Mouse (Mus musculus): ENCODE results near the gene 4930539E08Rik. TPM values are rescaled to one million over a fixed set of nuclear protein-coding genes. Genes with fewer than 3 reads are reported as not detected.

The 4930539E08Rik gene
- polyA plus RNA-seq, 1 experiment from 2014 or later = 1.2 TPM

DNA sequence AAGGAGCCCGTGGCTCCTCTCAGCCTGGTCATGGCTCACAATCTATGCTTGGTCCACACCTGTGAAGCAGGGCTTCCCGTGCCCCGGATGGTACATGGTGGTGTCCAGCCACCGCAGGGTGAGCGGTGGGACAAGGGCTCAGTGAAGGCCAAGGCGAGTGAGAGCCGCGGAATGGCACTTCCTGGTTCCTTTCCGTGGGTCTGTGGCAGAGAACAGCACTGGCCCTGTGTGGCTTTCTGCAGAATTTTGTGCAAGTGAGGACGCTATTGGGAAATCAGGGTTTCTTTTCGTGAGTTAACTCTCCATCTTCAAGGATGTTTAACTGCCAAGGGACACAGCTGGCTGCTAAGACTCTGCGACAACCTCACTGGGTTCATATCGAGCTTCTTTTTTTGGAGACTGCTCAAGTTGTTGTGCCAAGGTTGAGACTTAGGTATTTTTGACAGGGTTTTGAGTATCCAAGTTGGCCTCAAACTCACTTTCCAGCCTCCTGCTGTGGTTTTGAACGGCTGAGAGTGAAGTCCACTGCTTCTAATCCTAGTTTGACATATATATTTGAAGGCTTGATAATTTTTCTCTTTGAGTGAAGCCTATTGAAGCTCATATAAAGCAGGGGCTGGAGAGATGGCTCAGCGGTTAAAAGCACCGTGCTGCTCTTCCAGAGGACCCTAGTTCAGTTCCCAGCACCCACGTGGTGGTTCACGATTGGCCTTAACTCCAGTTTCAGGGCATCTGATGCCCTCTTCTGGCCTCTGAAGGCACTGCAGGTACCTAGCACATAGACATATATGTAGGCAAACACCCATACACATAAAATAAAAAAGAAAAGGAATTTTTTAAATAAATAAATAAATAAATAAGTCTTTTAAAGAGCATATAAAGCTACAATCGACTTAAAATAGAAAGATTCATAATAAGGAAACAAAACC, 32.2 kb upstream of the 4930539E08Rik start:
- WGBS = 94% methylated on average over 19 of the region's 19 CpGs
- Histone ChIP-seq H3K36me3 (replicated peaks; ENCODE audit: control insufficient read depth, insufficient read depth) (no peaks in the 10 kb centered on the region), H3K9me3 (ENCODE audit: control insufficient read depth, low read length) (peaks cover 5% of the 10 kb centered on the region), H3K4me2 (replicated peaks) (no peak overlapping the region), H3K27me3 (ENCODE audit: control insufficient read depth, insufficient read depth, low read length) (no peaks in the 10 kb centered on the region), H3K27ac (no peak overlapping the region), H3K4me3 (replicated peaks; ENCODE audit: low read length) (no peak overlapping the region), H3K9ac (no peak overlapping the region), H3K4me1 (replicated peaks; ENCODE audit: control insufficient read depth, insufficient read depth, low read length) (peaks cover 6% of the 10 kb centered on the region; the same call in 1 of the 2 replicates)
- DNase-seq (ENCODE audit: low spot score) = no peak
- ATAC-seq (ENCODE audit: low FRiP score) = no peak

DNA sequence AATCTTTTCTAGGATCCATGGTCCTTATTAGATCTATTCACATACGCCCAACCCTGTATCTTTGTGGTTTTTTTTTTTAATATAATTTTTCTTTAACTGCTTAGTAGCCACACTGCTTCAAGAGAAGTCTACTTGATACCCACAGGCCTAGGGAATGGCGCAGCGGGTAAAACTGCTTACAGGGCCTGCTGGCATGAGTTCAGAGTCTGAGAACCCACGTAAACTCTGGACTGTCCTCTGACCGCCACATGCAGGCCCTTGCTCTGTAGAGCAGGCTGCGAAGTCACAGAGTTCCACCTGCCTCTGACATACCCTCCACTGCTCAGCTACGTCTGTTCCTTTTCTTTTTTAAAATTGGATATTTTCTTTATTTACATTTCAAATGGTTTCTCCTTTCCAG, 29.4 kb upstream of the 4930539E08Rik start:
- Histone ChIP-seq H3K36me3 (replicated peaks; ENCODE audit: control insufficient read depth, insufficient read depth) (no peaks in the 10 kb centered on the region), H3K9ac (no peak overlapping the region), H3K4me2 (replicated peaks) (no peak overlapping the region), H3K4me3 (replicated peaks; ENCODE audit: low read length) (no peak overlapping the region), H3K27ac (no peak overlapping the region), H3K4me1 (replicated peaks; ENCODE audit: control insufficient read depth, insufficient read depth, low read length) (no peaks in the 10 kb centered on the region), H3K9me3 (ENCODE audit: control insufficient read depth, low read length) (peaks cover 5% of the 10 kb centered on the region), H3K27me3 (ENCODE audit: control insufficient read depth, insufficient read depth, low read length) (no peaks in the 10 kb centered on the region)
- WGBS = 90% methylated on average over 7 of the region's 7 CpGs
- DNase-seq (ENCODE audit: low spot score) (no peak), ATAC-seq (ENCODE audit: low FRiP score) (no peak)

DNA sequence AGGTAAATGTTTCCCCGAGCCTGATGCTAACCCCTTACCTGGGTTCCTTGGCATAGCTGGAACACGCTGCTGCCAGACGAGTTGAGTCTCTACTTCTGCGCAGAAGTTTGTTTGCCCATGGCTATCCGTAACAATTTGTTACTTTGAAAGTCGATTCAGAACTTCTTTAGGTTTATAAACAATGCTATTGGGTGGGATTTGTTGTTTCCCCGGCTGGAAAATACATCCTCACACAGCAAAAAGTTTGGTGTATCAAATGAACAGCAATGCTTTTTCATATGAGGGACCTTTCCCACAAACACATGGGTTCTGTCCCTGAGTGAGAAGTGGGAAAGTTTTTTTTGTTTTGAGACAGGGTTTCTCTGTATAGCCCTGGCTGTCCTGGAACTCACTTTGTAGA, 28.6 kb upstream of the 4930539E08Rik start, which contains the start of gene Pxt1:
Gene Pxt1, minus strand, starts transcription at position 101 of the 400 bp plus-strand sequence.
- H3K9me3 ChIP-seq (ENCODE audit: control insufficient read depth, low read length) = peaks cover 5% of the 10 kb centered on the region
- H3K27me3 ChIP-seq (ENCODE audit: control insufficient read depth, insufficient read depth, low read length) = no peaks in the 10 kb centered on the region
- DNase-seq (ENCODE audit: low spot score) = no peak
- no peak within 1 kb of the TSS for H3K9ac ChIP-seq
- H3K4me1 ChIP-seq (replicated peaks; ENCODE audit: control insufficient read depth, insufficient read depth, low read length) = no peaks in the 10 kb centered on the region
- ATAC-seq (ENCODE audit: low FRiP score) = no peak
- WGBS = 91% methylated on average over 7 of the region's 7 CpGs
- H3K36me3 ChIP-seq (replicated peaks; ENCODE audit: control insufficient read depth, insufficient read depth) = no peaks in the 10 kb centered on the region
- H3K27ac ChIP-seq = no peak within 1 kb of the TSS
- no peak within 1 kb of the TSS for H3K4me2 ChIP-seq (replicated peaks)
- no peak within 1 kb of the TSS for H3K4me3 ChIP-seq (replicated peaks; ENCODE audit: low read length)

DNA sequence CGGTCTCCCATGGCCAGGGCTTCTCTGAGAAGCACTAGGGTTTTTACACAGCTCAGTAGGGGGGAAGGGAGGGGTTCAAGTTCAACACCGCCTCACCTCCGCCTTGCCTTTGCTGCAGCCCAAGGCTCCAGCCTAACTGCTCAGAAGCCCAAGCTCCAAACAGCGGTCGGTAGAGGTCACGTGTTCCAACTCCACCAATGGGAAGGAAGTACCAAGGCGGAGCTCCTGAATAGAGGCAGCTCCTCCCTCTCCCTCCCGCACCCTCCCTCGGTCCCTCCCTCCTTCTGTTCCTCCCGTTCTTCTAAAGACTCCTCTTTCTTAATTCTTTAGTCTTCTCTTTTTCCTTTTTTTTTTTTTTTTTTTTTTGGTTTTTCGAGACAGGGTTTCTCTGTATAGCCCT, 27.0 kb upstream of the 4930539E08Rik start:
- Histone ChIP-seq H3K9me3 (ENCODE audit: control insufficient read depth, low read length) (peaks cover under 1% of the 10 kb centered on the region; the same call in 1 of the 2 replicates), H3K4me2 (replicated peaks) (no peak overlapping the region), H3K4me3 (replicated peaks; ENCODE audit: low read length) (no peak overlapping the region), H3K9ac (no peak overlapping the region), H3K36me3 (replicated peaks; ENCODE audit: control insufficient read depth, insufficient read depth) (no peaks in the 10 kb centered on the region), H3K27ac (no peak overlapping the region), H3K27me3 (ENCODE audit: control insufficient read depth, insufficient read depth, low read length) (no peaks in the 10 kb centered on the region), H3K4me1 (replicated peaks; ENCODE audit: control insufficient read depth, insufficient read depth, low read length) (no peaks in the 10 kb centered on the region)
- DNase-seq (ENCODE audit: low spot score) (no peak), ATAC-seq (ENCODE audit: low FRiP score) (no peak)
- 84% methylated on average over 10 of the region's 11 CpGs for WGBS

DNA sequence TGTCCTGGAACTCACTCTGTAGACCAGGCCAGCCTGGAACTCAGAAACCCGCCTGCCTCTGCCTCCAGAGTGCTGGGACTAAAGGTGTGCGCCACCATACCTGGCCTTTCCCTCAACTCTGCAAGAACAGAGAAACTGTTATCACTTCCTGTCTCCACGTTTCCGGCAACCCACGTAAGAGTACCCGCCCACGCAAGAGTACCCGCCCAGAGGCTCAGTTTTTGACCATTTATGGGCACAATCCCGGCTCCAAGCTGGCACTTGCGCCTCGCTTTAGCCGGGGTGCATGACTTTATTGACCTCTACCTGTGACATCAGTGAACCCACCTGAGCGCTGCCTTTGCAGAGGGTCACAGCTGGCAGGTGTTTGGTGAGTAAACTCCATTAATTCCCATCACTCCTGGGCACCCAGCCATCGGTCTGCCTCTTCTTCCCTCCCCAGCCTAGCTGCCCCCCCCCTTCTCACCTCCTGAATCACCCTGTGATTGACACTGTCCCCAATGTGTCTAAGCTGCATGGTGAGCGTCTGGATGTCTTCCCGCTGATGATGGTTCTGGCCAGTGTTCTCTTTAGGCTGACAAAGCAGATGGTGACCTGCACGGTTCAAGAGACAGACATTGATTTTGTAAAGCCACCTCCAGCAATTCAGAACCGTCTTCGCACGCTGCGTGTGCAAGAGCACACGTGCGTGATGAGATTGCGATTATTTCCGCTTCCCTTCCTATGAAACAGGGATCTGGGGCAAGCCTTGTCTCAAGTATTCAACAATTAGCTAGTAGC, 25.8 kb upstream of the 4930539E08Rik start:
- DNase-seq (ENCODE audit: low spot score) (peak; percentile 32), ATAC-seq (ENCODE audit: low FRiP score) (no peak)
- Histone ChIP-seq H3K9ac (no peak overlapping the region), H3K4me1 (replicated peaks; ENCODE audit: control insufficient read depth, insufficient read depth, low read length) (no peaks in the 10 kb centered on the region), H3K9me3 (ENCODE audit: control insufficient read depth, low read length) (no peaks in the 10 kb centered on the region), H3K4me3 (replicated peaks; ENCODE audit: low read length) (no peak overlapping the region), H3K4me2 (replicated peaks) (no peak overlapping the region), H3K27ac (no peak overlapping the region), H3K27me3 (ENCODE audit: control insufficient read depth, insufficient read depth, low read length) (no peaks in the 10 kb centered on the region), H3K36me3 (replicated peaks; ENCODE audit: control insufficient read depth, insufficient read depth) (no peaks in the 10 kb centered on the region)
- 83% methylated on average over 25 of the region's 25 CpGs for WGBS

DNA sequence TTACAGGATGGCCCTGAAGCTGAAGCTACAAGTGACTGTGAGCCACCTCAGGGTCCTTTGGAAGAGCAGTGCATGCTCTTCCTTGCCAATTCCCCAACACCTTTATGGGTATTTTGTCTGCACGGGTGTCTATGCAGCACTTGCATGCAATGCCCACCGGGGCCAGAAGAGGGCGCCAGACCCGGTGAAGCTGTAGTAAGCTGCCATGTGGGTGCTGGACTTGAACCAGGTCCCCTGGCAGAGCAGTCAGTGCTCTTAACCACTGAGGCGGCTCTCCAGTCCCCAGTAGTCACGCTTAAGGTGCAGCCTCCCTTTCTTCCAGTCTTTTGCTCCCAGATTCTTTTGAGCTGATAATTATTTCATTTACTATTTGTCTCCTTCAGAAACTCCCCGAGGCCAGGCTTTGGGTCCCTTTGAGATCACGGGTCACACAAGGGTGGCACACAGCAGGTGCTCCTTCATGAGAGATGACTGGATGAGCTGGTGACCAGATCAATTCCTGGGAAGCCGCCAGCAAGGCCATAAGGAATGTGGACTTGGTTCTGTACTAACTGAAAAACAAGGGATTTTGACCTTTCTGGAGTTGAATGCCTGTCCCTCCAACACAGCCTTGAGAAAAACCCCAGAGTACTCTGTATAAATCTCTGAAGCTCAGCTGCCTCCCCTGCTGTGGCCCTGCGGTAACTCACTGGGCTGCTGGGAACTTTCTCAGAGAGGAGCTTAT, 21.7 kb upstream of the 4930539E08Rik start:
- Histone ChIP-seq H3K4me1 (replicated peaks; ENCODE audit: control insufficient read depth, insufficient read depth, low read length) (no peaks in the 10 kb centered on the region), H3K4me2 (replicated peaks) (no peak overlapping the region), H3K27me3 (ENCODE audit: control insufficient read depth, insufficient read depth, low read length) (no peaks in the 10 kb centered on the region), H3K27ac (no peak overlapping the region), H3K36me3 (replicated peaks; ENCODE audit: control insufficient read depth, insufficient read depth) (no peaks in the 10 kb centered on the region), H3K9me3 (ENCODE audit: control insufficient read depth, low read length) (no peaks in the 10 kb centered on the region), H3K9ac (no peak overlapping the region), H3K4me3 (replicated peaks; ENCODE audit: low read length) (no peak overlapping the region)
- ATAC-seq (ENCODE audit: low FRiP score) = no peak
- DNase-seq (ENCODE audit: low spot score) = no peak
- 86% methylated on average over 10 of the region's 10 CpGs for WGBS

DNA sequence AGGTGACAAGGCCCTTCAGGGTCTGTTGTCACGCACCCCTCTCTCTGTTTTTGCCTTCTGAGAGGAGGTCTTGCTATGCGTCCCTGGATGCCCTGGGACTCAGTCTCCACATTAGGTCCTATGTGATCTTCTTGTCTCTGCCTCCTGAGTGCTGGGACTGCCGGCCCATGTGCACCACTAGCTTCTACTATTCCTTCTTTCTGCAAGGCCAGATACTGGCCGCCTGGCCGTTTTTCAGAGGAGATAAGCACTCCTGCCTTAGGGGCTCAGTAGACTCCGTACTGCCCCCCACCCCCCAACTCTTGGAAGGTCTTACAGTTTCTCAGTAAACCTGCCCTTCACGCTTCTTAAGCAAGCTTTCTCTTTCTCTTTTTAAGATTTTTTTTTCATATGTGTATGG, 21.0 kb upstream of the 4930539E08Rik start:
- no peak overlapping the region for H3K4me2 ChIP-seq (replicated peaks)
- H3K9me3 ChIP-seq (ENCODE audit: control insufficient read depth, low read length) = no peaks in the 10 kb centered on the region
- H3K36me3 ChIP-seq (replicated peaks; ENCODE audit: control insufficient read depth, insufficient read depth) = no peaks in the 10 kb centered on the region
- H3K9ac ChIP-seq = no peak overlapping the region
- no peaks in the 10 kb centered on the region for H3K27me3 ChIP-seq (ENCODE audit: control insufficient read depth, insufficient read depth, low read length)
- DNase-seq (ENCODE audit: low spot score) (no peak), ATAC-seq (ENCODE audit: low FRiP score) (no peak)
- no peaks in the 10 kb centered on the region for H3K4me1 ChIP-seq (replicated peaks; ENCODE audit: control insufficient read depth, insufficient read depth, low read length)
- 91% methylated on average over 7 of the region's 7 CpGs for WGBS
- H3K27ac ChIP-seq = no peak overlapping the region
- H3K4me3 ChIP-seq (replicated peaks; ENCODE audit: low read length) = no peak overlapping the region

DNA sequence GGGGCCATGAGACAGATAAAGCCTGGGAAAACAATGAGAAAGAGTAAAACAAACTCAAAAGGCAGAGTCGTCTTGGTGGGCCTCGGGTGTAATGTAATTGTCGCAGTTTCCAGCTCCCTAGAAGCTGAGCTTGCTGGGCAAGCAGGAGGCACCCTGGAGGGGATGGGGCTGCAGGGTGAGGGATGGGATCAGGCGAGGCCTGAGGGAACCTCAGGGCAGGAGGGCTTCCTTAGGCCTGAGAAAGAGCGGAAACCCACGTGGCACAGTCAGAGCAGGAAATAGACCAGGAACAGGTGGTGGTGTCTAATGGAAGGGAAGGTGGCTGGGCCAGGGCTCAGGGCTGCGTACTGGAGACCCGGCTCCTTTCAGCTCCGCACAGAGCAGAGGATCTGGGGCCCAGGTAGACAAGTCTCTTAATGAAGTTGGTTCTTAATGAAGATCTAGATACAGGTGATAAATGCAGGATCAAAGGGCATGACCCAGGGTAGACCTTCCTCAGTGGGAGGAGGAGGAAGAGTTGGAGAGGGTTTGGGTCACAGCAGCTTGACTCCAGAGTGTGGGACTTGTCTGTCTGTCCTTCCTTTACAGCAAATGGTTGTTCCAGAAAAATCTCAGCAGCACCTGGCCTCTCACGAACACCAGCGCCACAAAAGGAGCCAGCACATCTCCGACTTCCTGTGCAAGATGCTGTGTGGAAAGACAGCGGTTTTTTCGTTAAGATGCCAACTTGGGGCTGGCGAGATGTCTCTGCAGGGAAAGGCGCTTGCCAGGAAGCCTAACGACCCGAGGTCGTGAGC, 19.2 kb upstream of the 4930539E08Rik start:
- no peak for ATAC-seq (ENCODE audit: low FRiP score)
- H3K27me3 ChIP-seq (ENCODE audit: control insufficient read depth, insufficient read depth, low read length) = no peaks in the 10 kb centered on the region
- H3K36me3 ChIP-seq (replicated peaks; ENCODE audit: control insufficient read depth, insufficient read depth) = no peaks in the 10 kb centered on the region
- no peak for DNase-seq (ENCODE audit: low spot score)
- WGBS = 76% methylated on average over 19 of the region's 19 CpGs
- no peak overlapping the region for H3K4me2 ChIP-seq (replicated peaks)
- no peaks in the 10 kb centered on the region for H3K9me3 ChIP-seq (ENCODE audit: control insufficient read depth, low read length)
- H3K4me1 ChIP-seq (replicated peaks; ENCODE audit: control insufficient read depth, insufficient read depth, low read length) = peaks cover 9% of the 10 kb centered on the region
- H3K9ac ChIP-seq = no peak overlapping the region
- H3K4me3 ChIP-seq (replicated peaks; ENCODE audit: low read length) = no peak overlapping the region
- H3K27ac ChIP-seq = no peak overlapping the region
